Mouse (Mus musculus) ES-Bruce4 (cell line): Measurements from ENCODE around the gene Nsun2. TPM values are rescaled to one million over a fixed set of nuclear protein-coding genes. Genes with fewer than 3 reads are reported as not detected.

ENCODE experiments used
- H3K27ac ChIP-seq: 2 replicates; pipeline ENCODE4 v1.5.1; 2012; ENCODE audit warnings: low read length, inconsistent platforms; ENCODE audit not compliant: insufficient read depth
- H3K27me3 ChIP-seq: 2 replicates; pipeline ENCODE4 v1.6.1; 2012; ENCODE audit warnings: mild to moderate bottlenecking, low read length, inconsistent platforms; ENCODE audit not compliant: control insufficient read depth, poor library complexity, insufficient read depth, severe bottlenecking
- H3K36me3 ChIP-seq: 2 replicates; pipeline ENCODE4 v1.6.1; 2012; ENCODE audit warnings: inconsistent platforms, mild to moderate bottlenecking, low read length, moderate library complexity; ENCODE audit not compliant: control insufficient read depth, poor library complexity, insufficient read depth, severe bottlenecking
- H3K4me1 ChIP-seq: one replicate; pipeline ENCODE4 v1.8.1; 2011; ENCODE audit warnings: low read length; ENCODE audit not compliant: control insufficient read depth, insufficient read depth
- H3K4me3 ChIP-seq: 2 replicates; pipeline ENCODE4 v1.5.1; 2011; ENCODE audit warnings: low read depth, mild to moderate bottlenecking, low read length
- H3K9ac ChIP-seq: 2 replicates; pipeline ENCODE4 v1.6.1; 2012; ENCODE audit warnings: low read depth, mild to moderate bottlenecking, inconsistent platforms; ENCODE audit not compliant: poor library complexity, severe bottlenecking
- H3K9me3 ChIP-seq: replicated peaks from 2 replicates; pipeline ENCODE4 v1.6.1; 2012; ENCODE audit warnings: mild to moderate bottlenecking, low read length, inconsistent platforms; ENCODE audit not compliant: control insufficient read depth, poor library complexity, insufficient read depth, severe bottlenecking
- CTCF ChIP-seq: IDR thresholded peaks from one replicate; pipeline ENCODE4 v1.8.1; 2011; ENCODE audit warnings: low read depth, low read length
- EP300 ChIP-seq: IDR thresholded peaks from 2 replicates; pipeline ENCODE4 v1.6.1; 2011; ENCODE audit warnings: low read depth, low read length; ENCODE audit not compliant: insufficient read depth
- POLR2A ChIP-seq: IDR thresholded peaks from one replicate; pipeline ENCODE4 v1.8.1; 2011; ENCODE audit warnings: low read length; ENCODE audit not compliant: insufficient read depth
- polyA plus RNA-seq: library from polyadenylated mRNA; stranded (reverse); fragments of >200 nt; gene quantifications from 2 replicates; pipeline ENCODE4 v1.2.4, GENCODE M21; 2011; ENCODE audit warnings: low read depth; ENCODE audit not compliant: missing spikeins, insufficient read depth, insufficient read length

The Nsun2 gene
- polyA plus RNA-seq, 1 experiment: 197 TPM

DNA sequence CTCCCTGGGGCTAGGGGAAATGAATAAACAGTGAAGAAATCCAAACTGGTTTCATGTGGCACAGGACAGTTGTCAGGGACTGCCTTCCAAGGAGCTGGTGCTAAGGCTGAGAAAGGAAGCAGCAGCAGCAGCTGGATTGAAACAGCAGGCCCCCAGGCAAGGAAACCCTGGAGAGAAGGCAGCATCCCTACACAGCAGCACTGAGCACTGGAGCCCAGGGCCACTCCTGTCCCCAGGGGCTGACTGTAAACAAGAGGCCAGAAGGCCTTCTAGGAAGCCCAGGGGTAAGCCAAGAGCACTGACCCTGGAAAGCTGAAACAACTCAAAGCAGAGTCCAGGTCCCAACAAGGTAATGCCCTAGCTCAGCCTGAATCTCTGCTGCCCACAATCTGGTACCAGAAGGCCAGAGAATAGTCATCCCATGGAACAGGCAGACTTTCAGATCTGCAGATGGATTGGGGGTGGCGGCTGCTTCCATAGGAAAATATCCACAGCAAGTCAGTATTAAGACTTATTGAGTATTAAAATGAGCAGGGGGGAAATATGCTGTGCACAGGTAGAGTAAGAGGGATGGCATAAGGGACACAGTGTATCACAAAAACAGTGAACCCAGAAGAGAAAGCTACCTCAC lies 11.3 kb upstream of the Nsun2 start:
- no peak for TF ChIP-seq POLR2A
- peaks cover 7% of the 10 kb centered on the region for H3K4me1 ChIP-seq

DNA sequence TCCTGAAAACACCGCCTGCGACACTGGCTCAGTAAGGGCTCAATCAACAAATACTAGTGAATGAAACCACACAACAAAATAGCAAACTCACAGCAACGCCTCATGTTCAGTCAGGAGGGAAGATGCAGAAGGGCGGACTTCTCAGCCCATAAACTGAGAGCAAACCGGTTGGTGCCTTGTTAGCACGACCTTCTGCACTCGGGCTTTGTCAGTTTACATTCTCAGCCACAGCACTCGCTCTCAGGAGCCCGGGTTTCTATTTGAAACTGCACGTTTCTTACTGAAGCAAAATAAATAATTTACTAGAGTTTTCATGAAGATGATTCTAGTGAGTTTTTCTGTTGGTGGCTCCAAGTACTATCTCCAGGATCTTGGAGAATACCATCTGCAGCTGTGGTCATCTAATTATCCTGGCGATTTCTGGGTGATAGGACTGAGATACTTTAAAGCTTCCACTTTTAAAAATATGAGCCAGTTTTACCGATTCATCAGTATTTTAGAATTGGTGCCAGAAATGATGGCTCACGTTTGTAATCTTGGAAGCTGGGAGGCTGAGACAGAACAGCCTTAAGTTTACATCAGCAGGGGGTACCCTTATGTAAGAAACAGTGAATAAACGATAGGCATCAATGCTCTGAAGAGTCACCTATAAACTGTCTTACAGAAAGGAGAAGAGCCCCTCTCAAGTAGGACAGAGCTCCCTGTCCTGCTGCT lies 9.9 kb upstream of the Nsun2 start:
- H3K9ac ChIP-seq: no peak overlapping the region
- no peaks in the 10 kb centered on the region for H3K36me3 ChIP-seq
- TF ChIP-seq POLR2A: no peak
- TF ChIP-seq CTCF: no peak
- no peak for TF ChIP-seq EP300
- peaks cover 7% of the 10 kb centered on the region for H3K4me1 ChIP-seq
- no peaks in the 10 kb centered on the region for H3K9me3 ChIP-seq
- no peaks in the 10 kb centered on the region for H3K27me3 ChIP-seq
- no peak overlapping the region for H3K4me3 ChIP-seq
- H3K27ac ChIP-seq: no peak overlapping the region

More for the DNA sequence above, 11.3 kb upstream of the Nsun2 start:
- no peaks in the 10 kb centered on the region for H3K36me3 ChIP-seq
- H3K27ac ChIP-seq: no peak overlapping the region
- no peak overlapping the region for H3K9ac ChIP-seq
- H3K4me3 ChIP-seq: no peak overlapping the region
- H3K9me3 ChIP-seq: no peaks in the 10 kb centered on the region
- no peaks in the 10 kb centered on the region for H3K27me3 ChIP-seq

DNA sequence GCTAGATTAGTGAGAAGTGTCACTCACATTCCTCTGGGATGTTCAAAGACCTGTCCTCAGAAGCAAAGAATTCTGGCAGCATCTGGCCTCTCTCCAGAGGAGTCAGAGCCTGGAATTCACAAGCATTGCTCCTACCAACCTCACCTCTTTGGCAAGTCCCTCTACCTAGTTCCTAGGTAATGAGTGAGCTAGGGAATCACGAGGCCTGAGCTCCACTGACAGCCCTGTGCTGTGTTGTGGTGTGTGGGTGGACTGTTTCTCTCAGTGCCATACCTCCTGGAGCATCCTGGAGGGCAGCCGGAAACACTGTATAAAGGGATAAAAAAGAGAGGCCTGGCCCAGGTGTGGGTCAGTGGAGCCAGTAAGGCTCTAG lies 9.4 kb upstream of the Nsun2 start:
- Histone ChIP-seq H3K4me3 (no peak overlapping the region), H3K9ac (no peak overlapping the region), H3K27ac (no peak overlapping the region), H3K4me1 (peaks cover 7% of the 10 kb centered on the region), H3K9me3 (no peaks in the 10 kb centered on the region), H3K27me3 (no peaks in the 10 kb centered on the region), H3K36me3 (no peaks in the 10 kb centered on the region)
- TF ChIP-seq POLR2A: no peak
- no peak for TF ChIP-seq EP300
- TF ChIP-seq CTCF: no peak

DNA sequence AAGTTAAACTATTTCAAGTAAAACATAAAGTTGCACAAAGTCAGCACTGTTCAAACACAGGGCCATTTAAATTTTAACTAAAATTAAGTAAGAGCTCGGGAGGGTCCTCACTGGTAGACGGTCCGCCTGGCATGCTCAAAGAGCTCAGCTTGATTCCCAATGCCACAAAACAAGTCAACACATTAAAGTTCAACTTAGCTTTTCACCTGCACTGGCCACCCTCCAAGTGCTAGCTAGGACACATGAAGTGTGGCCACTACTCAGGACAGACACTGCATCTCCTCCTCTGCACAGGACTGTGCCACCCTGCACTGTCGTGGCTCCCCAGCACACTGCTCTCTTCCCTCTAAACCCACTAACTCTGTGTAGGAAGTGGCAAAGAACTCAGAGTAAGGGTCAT lies 7.7 kb upstream of the Nsun2 start:
- Histone ChIP-seq H3K4me1 (peaks cover 7% of the 10 kb centered on the region), H3K27ac (no peak overlapping the region), H3K9me3 (no peaks in the 10 kb centered on the region), H3K9ac (no peak overlapping the region), H3K27me3 (no peaks in the 10 kb centered on the region), H3K36me3 (no peaks in the 10 kb centered on the region; the same call in 1 of the 2 replicates), H3K4me3 (no peak overlapping the region)
- TF ChIP-seq CTCF (no peak), POLR2A (no peak), EP300 (no peak)

DNA sequence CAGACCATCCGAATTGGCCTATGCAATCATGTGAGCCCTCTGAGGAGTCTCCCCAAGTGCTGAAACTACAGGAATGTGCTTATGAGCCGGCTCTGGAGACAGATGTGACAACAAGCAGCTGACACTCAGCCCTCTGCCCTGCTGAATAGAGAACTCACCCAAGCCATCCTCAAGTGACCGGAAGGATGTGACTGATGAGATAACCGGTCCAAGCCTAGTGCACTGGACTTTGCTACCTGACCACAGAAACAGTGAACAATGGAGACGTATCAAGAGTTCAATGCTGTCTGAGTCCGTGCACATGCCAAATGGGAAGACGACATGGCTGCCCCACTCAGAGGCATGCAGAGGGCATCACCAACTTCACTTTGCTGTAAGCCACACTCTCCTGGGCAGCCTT lies 5.0 kb upstream of the Nsun2 start:
- Histone ChIP-seq H3K36me3 (no peaks in the 10 kb centered on the region; the same call in 1 of the 2 replicates), H3K4me3 (no peak overlapping the region), H3K9ac (no peak overlapping the region), H3K27ac (no peak overlapping the region), H3K4me1 (peaks cover 9% of the 10 kb centered on the region), H3K27me3 (no peaks in the 10 kb centered on the region), H3K9me3 (no peaks in the 10 kb centered on the region)
- no peak for TF ChIP-seq EP300

DNA sequence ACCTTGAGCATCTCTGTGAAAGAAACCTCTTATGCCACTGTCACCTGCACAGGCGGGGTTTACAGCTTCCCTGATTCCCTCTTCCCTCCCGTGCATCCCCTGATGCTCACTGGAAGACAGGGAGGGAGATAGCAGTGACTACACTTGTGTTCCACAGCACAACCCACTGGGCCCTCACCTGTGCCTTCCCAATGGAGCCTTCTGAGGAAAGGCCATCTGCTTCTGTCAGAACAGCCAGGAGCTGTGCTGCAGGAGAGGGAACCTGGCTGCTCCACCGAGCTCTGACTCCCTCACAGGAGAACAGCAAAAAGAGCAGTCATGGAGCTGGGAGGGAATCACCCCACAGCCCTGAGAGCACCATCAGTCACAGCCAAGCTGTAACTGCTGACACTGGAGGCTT lies 3.4 kb upstream of the Nsun2 start:
- no peak for TF ChIP-seq EP300
- no peak for TF ChIP-seq CTCF
- TF ChIP-seq POLR2A: no peak
- Histone ChIP-seq H3K4me3 (no peak overlapping the region), H3K27ac (no peak overlapping the region), H3K9me3 (no peaks in the 10 kb centered on the region), H3K27me3 (no peaks in the 10 kb centered on the region), H3K9ac (no peak overlapping the region), H3K36me3 (no peaks in the 10 kb centered on the region; the same call in 1 of the 2 replicates), H3K4me1 (peaks cover 6% of the 10 kb centered on the region)
